Mouse (Mus musculus): ENCODE data around the gene Cacng5.

DNA sequence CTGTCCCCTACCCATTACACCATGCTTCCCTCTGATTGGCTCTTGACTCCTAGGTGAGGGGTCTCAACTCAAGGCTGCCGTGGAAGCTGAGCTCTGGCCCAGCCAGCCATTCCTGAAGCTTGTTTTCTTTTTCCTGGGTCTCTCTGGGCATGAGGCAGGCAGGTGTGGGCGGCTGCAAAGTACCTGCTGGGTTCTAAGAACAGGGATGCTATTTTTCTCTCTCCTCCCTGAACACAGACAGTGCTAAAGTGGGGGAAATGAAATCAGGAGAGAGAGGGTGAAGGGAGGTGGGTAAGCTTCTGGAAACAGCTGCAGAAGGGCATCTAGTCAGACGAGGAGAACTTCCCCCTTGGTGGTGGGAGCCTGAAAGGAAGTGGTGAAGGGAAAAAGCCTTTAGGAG is 14.9 kb upstream of the Cacng5 start:
- TF ChIP-seq CTCF (IDR thresholded peaks at IDR 0.05; ENCODE audit: low read depth) (no peak), EP300 (IDR thresholded peaks at IDR 0.05; ENCODE audit: low read depth) (no peak)

Data from liver, embryonic 14.5 days (tissue).